Mouse (Mus musculus): ENCODE measurements around the gene Bcl11a. TPM values are rescaled to one million over a fixed set of nuclear protein-coding genes. Genes with fewer than 3 reads are reported as not detected.

Bcl11a gene
- polyA plus RNA-seq, 1 experiment from 2014 or later, result 95.2 TPM

- peaks cover 3% of the 10 kb centered on the region; the same call in 1 of the 2 replicates for H3K4me1 ChIP-seq (ENCODE audit: control insufficient read depth, insufficient read depth, low read length)
- WGBS, result 83% methylated on average over 3 of the region's 3 CpGs
- ATAC-seq (ENCODE audit: insufficient number of reproducible peaks, low FRiP score, low TSS enrichment, low read depth) (no peak), DNase-seq (ENCODE audit: low spot score) (no peak)
- no peaks in the 10 kb centered on the region for H3K9me3 ChIP-seq (ENCODE audit: control insufficient read depth, low read length)
- no peak overlapping the region for H3K4me2 ChIP-seq (ENCODE audit: low read depth, severe bottlenecking)
- peaks cover 11% of the 10 kb centered on the region for H3K36me3 ChIP-seq (ENCODE audit: control insufficient read depth, insufficient read depth, low read length)
- H3K27me3 ChIP-seq (ENCODE audit: control insufficient read depth, insufficient read depth, low read length), result no peaks in the 10 kb centered on the region
- no peak overlapping the region for H3K4me3 ChIP-seq (ENCODE audit: low read depth, low read length)
- no peak overlapping the region for H3K9ac ChIP-seq (ENCODE audit: low read length)
- H3K27ac ChIP-seq (replicated peaks; ENCODE audit: low read depth, low read length), result no peak overlapping the region
Measured at GRCm38 (mm10) chr11:24108974-24109373, 31.1 kb downstream of the Bcl11a start.

GRCm38 (mm10) chr11:24109388-24109787 lies 31.5 kb downstream of the Bcl11a start:
- H3K27me3 ChIP-seq (ENCODE audit: control insufficient read depth, insufficient read depth, low read length), result no peaks in the 10 kb centered on the region
- no peak overlapping the region for H3K4me2 ChIP-seq (ENCODE audit: low read depth, severe bottlenecking)
- WGBS, result 93% methylated on average over 3 of the region's 3 CpGs
- no peak overlapping the region for H3K4me3 ChIP-seq (ENCODE audit: low read depth, low read length)
- no peak overlapping the region for H3K27ac ChIP-seq (replicated peaks; ENCODE audit: low read depth, low read length)
- DNase-seq (ENCODE audit: low spot score), result no peak
- H3K36me3 ChIP-seq (ENCODE audit: control insufficient read depth, insufficient read depth, low read length), result peaks cover 11% of the 10 kb centered on the region
- H3K9me3 ChIP-seq (ENCODE audit: control insufficient read depth, low read length), result no peaks in the 10 kb centered on the region
- no peak for ATAC-seq (ENCODE audit: insufficient number of reproducible peaks, low FRiP score, low TSS enrichment, low read depth)
- H3K4me1 ChIP-seq (ENCODE audit: control insufficient read depth, insufficient read depth, low read length), result peaks cover 3% of the 10 kb centered on the region; the same call in 1 of the 2 replicates
- no peak overlapping the region for H3K9ac ChIP-seq (ENCODE audit: low read length)

- Histone ChIP-seq H3K4me2 (ENCODE audit: low read depth, severe bottlenecking) (no peak overlapping the region), H3K9ac (ENCODE audit: low read length) (no peak overlapping the region), H3K4me3 (ENCODE audit: low read depth, low read length) (no peak overlapping the region), H3K4me1 (ENCODE audit: control insufficient read depth, insufficient read depth, low read length) (peaks cover 3% of the 10 kb centered on the region; the same call in 1 of the 2 replicates), H3K27ac (replicated peaks; ENCODE audit: low read depth, low read length) (no peak overlapping the region), H3K27me3 (ENCODE audit: control insufficient read depth, insufficient read depth, low read length) (no peaks in the 10 kb centered on the region), H3K36me3 (ENCODE audit: control insufficient read depth, insufficient read depth, low read length) (peaks cover 12% of the 10 kb centered on the region), H3K9me3 (ENCODE audit: control insufficient read depth, low read length) (no peaks in the 10 kb centered on the region)
- ATAC-seq (ENCODE audit: insufficient number of reproducible peaks, low FRiP score, low TSS enrichment, low read depth) (no peak), DNase-seq (ENCODE audit: low spot score) (no peak)
- WGBS, result 91% methylated on average over 2 of the region's 2 CpGs
Measured at GRCm38 (mm10) chr11:24110113-24110512, 32.3 kb downstream of the Bcl11a start.

GRCm38 (mm10) chr11:24111720-24112119 lies 33.9 kb downstream of the Bcl11a start:
- no peak for DNase-seq (ENCODE audit: low spot score)
- 51% methylated on average over 6 of the region's 6 CpGs for WGBS
- Histone ChIP-seq H3K27me3 (ENCODE audit: control insufficient read depth, insufficient read depth, low read length) (no peaks in the 10 kb centered on the region), H3K4me3 (ENCODE audit: low read depth, low read length) (no peak overlapping the region), H3K4me1 (ENCODE audit: control insufficient read depth, insufficient read depth, low read length) (peaks cover 3% of the 10 kb centered on the region; the same call in 1 of the 2 replicates), H3K36me3 (ENCODE audit: control insufficient read depth, insufficient read depth, low read length) (peaks cover 9% of the 10 kb centered on the region), H3K27ac (replicated peaks; ENCODE audit: low read depth, low read length) (no peak overlapping the region), H3K9ac (ENCODE audit: low read length) (no peak overlapping the region), H3K9me3 (ENCODE audit: control insufficient read depth, low read length) (no peaks in the 10 kb centered on the region), H3K4me2 (ENCODE audit: low read depth, severe bottlenecking) (no peak overlapping the region)
- no peak for ATAC-seq (ENCODE audit: insufficient number of reproducible peaks, low FRiP score, low TSS enrichment, low read depth)

DNA sequence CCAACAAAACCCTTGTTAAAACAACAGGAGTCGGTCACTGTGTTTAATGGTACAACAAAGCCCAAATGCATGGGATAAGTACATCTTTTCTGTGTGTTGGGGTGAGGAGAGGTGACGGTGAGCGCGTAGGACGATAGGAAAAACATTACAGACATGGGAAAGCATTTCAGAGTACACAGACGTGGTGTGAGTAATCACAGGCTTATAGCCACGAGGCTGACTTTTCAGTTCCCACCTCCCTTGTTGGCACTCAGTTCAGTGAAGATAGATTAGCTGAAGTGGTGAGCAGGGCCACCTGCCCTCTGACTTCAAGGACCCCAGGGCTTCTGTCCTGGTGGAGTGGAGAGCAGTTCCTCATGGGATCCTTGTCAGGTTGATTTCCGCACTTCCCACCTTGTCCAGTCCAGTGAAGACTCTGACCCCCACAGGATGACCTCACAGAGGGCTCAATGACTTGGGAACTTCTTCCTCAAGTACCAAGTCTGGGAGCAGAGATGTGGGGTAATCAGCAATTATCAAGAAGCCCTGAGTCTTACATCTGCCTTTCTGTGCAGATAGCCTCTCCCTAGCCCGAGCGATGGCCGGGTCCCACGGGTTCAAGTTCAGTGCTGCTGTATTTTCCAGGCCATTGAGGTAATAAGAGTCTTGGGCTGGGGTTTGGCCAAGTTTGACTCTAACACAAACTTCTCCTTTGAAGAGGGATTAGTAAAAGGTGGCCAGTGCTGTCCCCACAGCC lies 37.3 kb downstream of the Bcl11a start:
- no peak overlapping the region for H3K4me3 ChIP-seq (ENCODE audit: low read depth, low read length)
- ATAC-seq (ENCODE audit: insufficient number of reproducible peaks, low FRiP score, low TSS enrichment, low read depth) (no peak), DNase-seq (ENCODE audit: low spot score) (no peak)
- H3K27ac ChIP-seq (replicated peaks; ENCODE audit: low read depth, low read length), result no peak overlapping the region
- peaks cover 10% of the 10 kb centered on the region; the same call in 1 of the 2 replicates for H3K4me1 ChIP-seq (ENCODE audit: control insufficient read depth, insufficient read depth, low read length)
- peaks cover 7% of the 10 kb centered on the region; the same call in 1 of the 2 replicates for H3K36me3 ChIP-seq (ENCODE audit: control insufficient read depth, insufficient read depth, low read length)
- no peaks in the 10 kb centered on the region for H3K27me3 ChIP-seq (ENCODE audit: control insufficient read depth, insufficient read depth, low read length)
- H3K4me2 ChIP-seq (ENCODE audit: low read depth, severe bottlenecking), result no peak overlapping the region
- 79% methylated on average over 12 of the region's 12 CpGs for WGBS
- H3K9me3 ChIP-seq (ENCODE audit: control insufficient read depth, low read length), result no peaks in the 10 kb centered on the region
- no peak overlapping the region for H3K9ac ChIP-seq (ENCODE audit: low read length)

DNA sequence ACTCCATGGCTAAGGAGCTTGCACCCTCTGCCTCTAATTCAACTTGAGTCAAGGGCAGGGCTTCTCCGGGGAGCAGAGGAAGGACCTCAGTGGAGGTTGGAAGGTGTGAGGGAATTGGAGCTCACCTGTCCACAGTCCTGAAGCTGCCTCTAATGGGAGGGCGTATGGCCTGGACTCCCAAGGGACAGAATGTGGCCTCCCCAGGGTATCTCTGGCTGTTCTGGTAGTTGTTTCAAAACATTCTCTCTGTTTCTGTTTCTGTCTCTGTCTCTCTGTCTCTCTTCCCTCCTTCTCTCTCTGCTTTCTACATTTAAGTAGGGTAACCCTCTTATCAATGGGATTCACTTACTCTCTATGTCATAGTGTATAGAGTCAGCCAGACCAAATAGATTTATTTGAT lies 38.2 kb downstream of the Bcl11a start:
- 100% methylated on average over 2 of the region's 2 CpGs for WGBS

GRCm38 (mm10) chr11:24116582-24117318 lies 38.9 kb downstream of the Bcl11a start:
- H3K27me3 ChIP-seq (ENCODE audit: control insufficient read depth, insufficient read depth, low read length), result no peaks in the 10 kb centered on the region
- H3K27ac ChIP-seq (replicated peaks; ENCODE audit: low read depth, low read length), result no peak overlapping the region
- no peak overlapping the region for H3K4me3 ChIP-seq (ENCODE audit: low read depth, low read length)
- peaks cover 7% of the 10 kb centered on the region; the same call in 1 of the 2 replicates for H3K36me3 ChIP-seq (ENCODE audit: control insufficient read depth, insufficient read depth, low read length)
- 86% methylated on average over 7 of the region's 7 CpGs for WGBS
- peaks cover 12% of the 10 kb centered on the region; the same call in 1 of the 2 replicates for H3K4me1 ChIP-seq (ENCODE audit: control insufficient read depth, insufficient read depth, low read length)
- H3K9me3 ChIP-seq (ENCODE audit: control insufficient read depth, low read length), result no peaks in the 10 kb centered on the region
- ATAC-seq (ENCODE audit: insufficient number of reproducible peaks, low FRiP score, low TSS enrichment, low read depth), result no peak
- no peak overlapping the region for H3K4me2 ChIP-seq (ENCODE audit: low read depth, severe bottlenecking)
- DNase-seq (ENCODE audit: low spot score), result no peak
- no peak overlapping the region for H3K9ac ChIP-seq (ENCODE audit: low read length)

More for the DNA sequence above, 38.2 kb downstream of the Bcl11a start:
- ATAC-seq (ENCODE audit: insufficient number of reproducible peaks, low FRiP score, low TSS enrichment, low read depth) (no peak), DNase-seq (ENCODE audit: low spot score) (no peak)
- Histone ChIP-seq H3K4me2 (ENCODE audit: low read depth, severe bottlenecking) (no peak overlapping the region), H3K36me3 (ENCODE audit: control insufficient read depth, insufficient read depth, low read length) (peaks cover 7% of the 10 kb centered on the region; the same call in 1 of the 2 replicates), H3K27ac (replicated peaks; ENCODE audit: low read depth, low read length) (no peak overlapping the region), H3K9ac (ENCODE audit: low read length) (no peak overlapping the region), H3K4me1 (ENCODE audit: control insufficient read depth, insufficient read depth, low read length) (peaks cover 12% of the 10 kb centered on the region; the same call in 1 of the 2 replicates), H3K4me3 (ENCODE audit: low read depth, low read length) (no peak overlapping the region), H3K27me3 (ENCODE audit: control insufficient read depth, insufficient read depth, low read length) (no peaks in the 10 kb centered on the region), H3K9me3 (ENCODE audit: control insufficient read depth, low read length) (no peaks in the 10 kb centered on the region)

DNA sequence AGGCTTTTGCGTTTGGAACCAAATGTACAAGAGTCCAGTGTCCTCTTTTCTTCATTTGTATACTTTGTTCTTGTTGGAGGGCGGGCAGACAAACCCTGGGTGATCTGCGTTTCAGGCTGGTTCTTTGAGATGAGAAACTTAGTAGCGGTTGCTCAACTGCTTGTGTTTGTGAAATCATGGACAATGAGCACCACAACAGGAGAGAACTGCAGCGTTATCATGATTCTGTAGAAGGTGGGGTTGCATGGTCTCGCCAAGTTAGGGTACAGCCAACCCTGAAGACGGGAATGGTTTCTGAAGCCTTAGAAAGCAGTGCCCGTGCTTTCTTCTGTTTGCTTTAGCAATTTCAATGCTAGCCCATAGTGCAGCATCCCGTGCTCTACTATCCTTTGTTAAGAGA lies 43.3 kb downstream of the Bcl11a start:
- Histone ChIP-seq H3K27me3 (ENCODE audit: control insufficient read depth, insufficient read depth, low read length) (no peaks in the 10 kb centered on the region), H3K4me2 (ENCODE audit: low read depth, severe bottlenecking) (no peak overlapping the region), H3K9me3 (ENCODE audit: control insufficient read depth, low read length) (no peaks in the 10 kb centered on the region), H3K4me3 (ENCODE audit: low read depth, low read length) (no peak overlapping the region), H3K9ac (ENCODE audit: low read length) (no peak overlapping the region), H3K27ac (replicated peaks; ENCODE audit: low read depth, low read length) (no peak overlapping the region), H3K4me1 (ENCODE audit: control insufficient read depth, insufficient read depth, low read length) (peaks cover 12% of the 10 kb centered on the region; the same call in 1 of the 2 replicates), H3K36me3 (ENCODE audit: control insufficient read depth, insufficient read depth, low read length) (0 out of 2 replicates have a peak, but pooled peaks cover 2% of the 10 kb centered on the region)
- no peak for DNase-seq (ENCODE audit: low spot score)
- WGBS, result 91% methylated on average over 9 of the region's 9 CpGs
- ATAC-seq (ENCODE audit: insufficient number of reproducible peaks, low FRiP score, low TSS enrichment, low read depth), result no peak

All from limb, embryonic 11.5 days (tissue).